Mouse (Mus musculus) hindbrain, embryonic 11.5 days (tissue): ENCODE data around the gene Hes2. TPM values are rescaled to one million over a fixed set of nuclear protein-coding genes. Genes with fewer than 3 reads are reported as not detected.
A peak's percentile ranks its signal among the peaks of the same experiment; 100 is the strongest.

Experiments
- ATAC-seq: fragments of 200-750 bp; cut with Nextera tagmentation; 2 replicates; pipeline ENCODE4 v1.8.0; 2017; ENCODE audit warnings: mild to moderate bottlenecking, moderate TSS enrichment, moderate library complexity; ENCODE audit not compliant: low FRiP score
- DNase-seq: peaks from one replicate; pipeline ENCODE4 v3.0.0-alpha.2; 2015; ENCODE audit warnings: low spot score
- H3K27ac ChIP-seq: fragments of 300-500 bp; sonication (generic); 2 replicates; pipeline ENCODE4 v1.5.1; 2014; ENCODE audit warnings: mild to moderate bottlenecking, low read depth, low read length
- H3K27me3 ChIP-seq: fragments of 300-500 bp; sonication (generic); 2 replicates; pipeline ENCODE4 v1.6.1; 2014; ENCODE audit warnings: mild to moderate bottlenecking, low read length, moderate library complexity, mixed read lengths; ENCODE audit not compliant: control insufficient read depth, insufficient read depth
- H3K36me3 ChIP-seq: fragments of 300-500 bp; sonication (generic); 2 replicates; pipeline ENCODE4 v1.6.1; 2014; ENCODE audit warnings: mild to moderate bottlenecking, low read length, moderate library complexity, mixed read lengths; ENCODE audit not compliant: control insufficient read depth, insufficient read depth
- H3K4me1 ChIP-seq: fragments of 300-500 bp; sonication (generic); replicated peaks from 2 replicates; pipeline ENCODE4 v1.6.1; 2014; ENCODE audit warnings: low read length, mixed read lengths; ENCODE audit not compliant: control insufficient read depth, insufficient read depth
- H3K4me2 ChIP-seq: fragments of 300-500 bp; sonication (generic); replicated peaks from 2 replicates; pipeline ENCODE4 v1.6.1; 2014; ENCODE audit warnings: mild to moderate bottlenecking, low read depth, low read length
- H3K4me3 ChIP-seq: fragments of 300-500 bp; sonication (generic); 2 replicates; pipeline ENCODE4 v1.5.1; 2014; ENCODE audit warnings: low read depth, low read length
- H3K9ac ChIP-seq: fragments of 300-500 bp; sonication (generic); 2 replicates; pipeline ENCODE4 v1.6.1; 2014; ENCODE audit warnings: low read depth, low read length
- H3K9me3 ChIP-seq: fragments of 300-500 bp; sonication (generic); 2 replicates; pipeline ENCODE4 v1.6.1; 2016; ENCODE audit warnings: low read length; ENCODE audit not compliant: control insufficient read depth
- WGBS: fragments of 180-500 bp; shearing (Covaris S2); extraction: QIAGEN DNeasy Blood & Tissue Kit; methylation state at CpG from one replicate; pipeline ENCODE4 v1.1.7; 2014; 5-methylcytosine and 5-hydroxymethylcytosine counted together
- polyA plus RNA-seq: library from polyadenylated mRNA; unstranded; fragments of >200 nt; fragmentation: Nextera tagmentation; extraction: Ambion mirVana; gene quantifications from 2 replicates; pipeline ENCODE4 v1.2.1, GENCODE M21; 2014

Hes2 gene
- polyA plus RNA-seq, 1 experiment from 2014 or later: 2.7 TPM

- Histone ChIP-seq H3K27ac (0 out of 2 replicates have a peak overlapping the region, but pooled peaks have one; percentile 38), H3K9ac (no peak overlapping the region), H3K36me3 (no peaks in the 10 kb centered on the region), H3K4me3 (no peak overlapping the region), H3K27me3 (no peaks in the 10 kb centered on the region), H3K4me2 (peak overlapping the region; percentile 14; the same call in 1 of the 2 replicates), H3K9me3 (no peaks in the 10 kb centered on the region), H3K4me1 (peaks cover 15% of the 10 kb centered on the region)
- ATAC-seq (peak; percentile 65; the same call in 1 of the 2 replicates), DNase-seq (peak; percentile 54)
- 6% methylated on average over 3 of the region's 3 CpGs for WGBS
These were observed 26.5 kb downstream of the Hes2 start for GRCm38 (mm10) chr4:152185137-152185509.

- peak; percentile 58 for ATAC-seq
- WGBS: 10% methylated on average over 19 of the region's 19 CpGs
These were observed 27.0 kb downstream of the Hes2 start for GRCm38 (mm10) chr4:152185510-152186204.

GRCm38 (mm10) chr4:152186205-152187082 is 27.8 kb downstream of the Hes2 start:
- 0 out of 2 replicates have a peak overlapping the region, but pooled peaks have one; percentile 38 for H3K27ac ChIP-seq
- no peaks in the 10 kb centered on the region for H3K27me3 ChIP-seq
- no peak overlapping the region for H3K4me3 ChIP-seq
- WGBS: 35% methylated on average over 14 of the region's 14 CpGs
- ATAC-seq: peak; percentile 36; the same call in 1 of the 2 replicates
- DNase-seq: no peak
- H3K36me3 ChIP-seq: no peaks in the 10 kb centered on the region
- H3K4me2 ChIP-seq: peak overlapping the region; percentile 14
- H3K9ac ChIP-seq: peak overlapping the region; percentile 37
- H3K4me1 ChIP-seq: peaks cover 15% of the 10 kb centered on the region
- H3K9me3 ChIP-seq: no peaks in the 10 kb centered on the region

More at GRCm38 (mm10) chr4:152185510-152186204, 27.0 kb downstream of the Hes2 start:
- no peaks in the 10 kb centered on the region for H3K36me3 ChIP-seq
- 0 out of 2 replicates have a peak overlapping the region, but pooled peaks have one; percentile 38 for H3K27ac ChIP-seq
- H3K4me1 ChIP-seq: peaks cover 15% of the 10 kb centered on the region
- DNase-seq: peak; percentile 57
- H3K9me3 ChIP-seq: no peaks in the 10 kb centered on the region
- H3K9ac ChIP-seq: peak overlapping the region; percentile 37
- H3K4me2 ChIP-seq: peak overlapping the region; percentile 14
- H3K27me3 ChIP-seq: no peaks in the 10 kb centered on the region
- H3K4me3 ChIP-seq: 0 out of 2 replicates have a peak overlapping the region, but pooled peaks have one; percentile 4

GRCm38 (mm10) chr4:152187142-152187541 is 28.5 kb downstream of the Hes2 start:
- H3K4me3 ChIP-seq: no peak overlapping the region
- H3K27me3 ChIP-seq: no peaks in the 10 kb centered on the region
- no peaks in the 10 kb centered on the region for H3K9me3 ChIP-seq
- H3K4me2 ChIP-seq: no peak overlapping the region
- H3K4me1 ChIP-seq: peaks cover 15% of the 10 kb centered on the region
- DNase-seq (no peak), ATAC-seq (no peak)
- H3K27ac ChIP-seq: no peak overlapping the region
- 89% methylated on average over 9 of the region's 9 CpGs for WGBS
- H3K36me3 ChIP-seq: no peaks in the 10 kb centered on the region
- H3K9ac ChIP-seq: no peak overlapping the region

- Histone ChIP-seq H3K4me2 (no peak overlapping the region), H3K9me3 (no peaks in the 10 kb centered on the region), H3K9ac (no peak overlapping the region), H3K27ac (no peak overlapping the region), H3K36me3 (no peaks in the 10 kb centered on the region), H3K4me3 (no peak overlapping the region), H3K27me3 (no peaks in the 10 kb centered on the region), H3K4me1 (peaks cover 15% of the 10 kb centered on the region)
- ATAC-seq: no peak
- DNase-seq: no peak
- 93% methylated on average over 2 of the region's 2 CpGs for WGBS
These were observed 30.0 kb downstream of the Hes2 start for GRCm38 (mm10) chr4:152188651-152189050.

GRCm38 (mm10) chr4:152189071-152189470 is 30.4 kb downstream of the Hes2 start:
- no peaks in the 10 kb centered on the region for H3K9me3 ChIP-seq
- DNase-seq: no peak
- H3K4me3 ChIP-seq: no peak overlapping the region
- H3K9ac ChIP-seq: no peak overlapping the region
- H3K27me3 ChIP-seq: no peaks in the 10 kb centered on the region
- WGBS: 91% methylated on average over 6 of the region's 6 CpGs
- peaks cover 15% of the 10 kb centered on the region for H3K4me1 ChIP-seq
- ATAC-seq: no peak
- no peak overlapping the region for H3K27ac ChIP-seq
- no peaks in the 10 kb centered on the region for H3K36me3 ChIP-seq
- H3K4me2 ChIP-seq: no peak overlapping the region

GRCm38 (mm10) chr4:152189691-152190090 is 31.0 kb downstream of the Hes2 start:
- WGBS: 93% methylated on average over 4 of the region's 4 CpGs

GRCm38 (mm10) chr4:152190096-152190653 is 31.5 kb downstream of the Hes2 start:
- 77% methylated on average over 11 of the region's 11 CpGs for WGBS
- H3K9me3 ChIP-seq: no peaks in the 10 kb centered on the region
- H3K4me2 ChIP-seq: no peak overlapping the region
- peaks cover 15% of the 10 kb centered on the region for H3K4me1 ChIP-seq
- no peak overlapping the region for H3K4me3 ChIP-seq
- ATAC-seq: no peak
- no peak overlapping the region for H3K27ac ChIP-seq
- H3K36me3 ChIP-seq: no peaks in the 10 kb centered on the region
- DNase-seq: no peak
- no peaks in the 10 kb centered on the region for H3K27me3 ChIP-seq
- no peak overlapping the region for H3K9ac ChIP-seq

More at GRCm38 (mm10) chr4:152189691-152190090, 31.0 kb downstream of the Hes2 start:
- Histone ChIP-seq H3K27ac (no peak overlapping the region), H3K4me1 (peaks cover 15% of the 10 kb centered on the region), H3K36me3 (no peaks in the 10 kb centered on the region), H3K4me2 (no peak overlapping the region), H3K4me3 (no peak overlapping the region), H3K27me3 (no peaks in the 10 kb centered on the region), H3K9ac (no peak overlapping the region), H3K9me3 (no peaks in the 10 kb centered on the region)
- ATAC-seq: no peak
- no peak for DNase-seq
